Mouse (Mus musculus) liver, adult 2 months (tissue): ENCODE measurements around the gene Ephx1.
"Not testable (repeated sequence)": the region's sequence is repeated elsewhere in the genome, so short reads cannot be mapped to it uniquely, and the experiment has no call there.

ENCODE experiments used
- CTCF ChIP-seq: fragments of 200-500 bp; IDR thresholded peaks from 2 replicates; pipeline ENCODE4 v1.5.1; 2011; ENCODE audit warnings: low read depth, low read length, control low read depth
- POLR2A ChIP-seq: fragments of 200-500 bp; IDR thresholded peaks from 2 replicates; pipeline ENCODE4 v1.6.1; 2011; ENCODE audit warnings: low read length, control low read depth; ENCODE audit not compliant: insufficient read depth; ENCODE audit errors: extremely low read depth

GRCm38 (mm10) chr1:180981298-180982046, 39.2 kb downstream of the Ephx1 start:
- TF ChIP-seq POLR2A, CTCF: not testable (repeated sequence)
